Mouse (Mus musculus): Measurements from ENCODE around the gene Pacsin1.

Pacsin1 gene

GRCm38 (mm10) chr17:27655089-27656010 lies at the start of gene Pacsin1:
Gene Pacsin1 (plus strand): TSS chr17:27655509.
- in situ Hi-C loops (cut with MboI; ENCODE audit: low pct_unique_long_range_greater_than_20kb in 1 of 2, low sequenced_read_pairs in 2 of 2, unreplicated experiment in 1 of 2), result no loop called here

GRCm38 (mm10) chr17:27609576-27609975 lies 45.7 kb upstream of the Pacsin1 start:
- in situ Hi-C loops (cut with MboI; ENCODE audit: low pct_unique_long_range_greater_than_20kb in 1 of 2, low sequenced_read_pairs in 2 of 2, unreplicated experiment in 1 of 2), result no loop called here

GRCm38 (mm10) chr17:27610679-27611518 lies 44.4 kb upstream of the Pacsin1 start:
- in situ Hi-C loops (cut with MboI; ENCODE audit: low pct_unique_long_range_greater_than_20kb in 1 of 2, low sequenced_read_pairs in 2 of 2, unreplicated experiment in 1 of 2), result no loop called here

GRCm38 (mm10) chr17:27611519-27611884 lies 43.8 kb upstream of the Pacsin1 start:
- in situ Hi-C loops (cut with MboI; ENCODE audit: low pct_unique_long_range_greater_than_20kb in 1 of 2, low sequenced_read_pairs in 2 of 2, unreplicated experiment in 1 of 2), result no loop called here

GRCm38 (mm10) chr17:27611994-27612393 lies 43.3 kb upstream of the Pacsin1 start:
- in situ Hi-C loops (cut with MboI; ENCODE audit: low pct_unique_long_range_greater_than_20kb in 1 of 2, low sequenced_read_pairs in 2 of 2, unreplicated experiment in 1 of 2), result no loop called here

GRCm38 (mm10) chr17:27613016-27613415 lies 42.3 kb upstream of the Pacsin1 start:
- in situ Hi-C loops (cut with MboI; ENCODE audit: low pct_unique_long_range_greater_than_20kb in 1 of 2, low sequenced_read_pairs in 2 of 2, unreplicated experiment in 1 of 2), result no loop called here

- in situ Hi-C loops (cut with MboI; ENCODE audit: low pct_unique_long_range_greater_than_20kb in 1 of 2, low sequenced_read_pairs in 2 of 2, unreplicated experiment in 1 of 2), result no loop called here
These were observed 39.9 kb upstream of the Pacsin1 start for GRCm38 (mm10) chr17:27615388-27615787.

- in situ Hi-C loops (cut with MboI; ENCODE audit: low pct_unique_long_range_greater_than_20kb in 1 of 2, low sequenced_read_pairs in 2 of 2, unreplicated experiment in 1 of 2), result no loop called here
These were observed 34.1 kb upstream of the Pacsin1 start for GRCm38 (mm10) chr17:27621161-27621560.

- in situ Hi-C loops (cut with MboI; ENCODE audit: low pct_unique_long_range_greater_than_20kb in 1 of 2, low sequenced_read_pairs in 2 of 2, unreplicated experiment in 1 of 2), result no loop called here
These were observed 33.4 kb upstream of the Pacsin1 start for GRCm38 (mm10) chr17:27621705-27622531.

- in situ Hi-C loops (cut with MboI; ENCODE audit: low pct_unique_long_range_greater_than_20kb in 1 of 2, low sequenced_read_pairs in 2 of 2, unreplicated experiment in 1 of 2), result no loop called here
These were observed 32.5 kb upstream of the Pacsin1 start for GRCm38 (mm10) chr17:27622611-27623359.

GRCm38 (mm10) chr17:27623360-27624326 lies 31.7 kb upstream of the Pacsin1 start, which contains the start of gene Nudt3:
Gene Nudt3 (minus strand): TSS chr17:27623495.
- in situ Hi-C loops (cut with MboI; ENCODE audit: low pct_unique_long_range_greater_than_20kb in 1 of 2, low sequenced_read_pairs in 2 of 2, unreplicated experiment in 1 of 2), result no loop called here

GRCm38 (mm10) chr17:27625455-27626251 lies 29.7 kb upstream of the Pacsin1 start:
- in situ Hi-C loops (cut with MboI; ENCODE audit: low pct_unique_long_range_greater_than_20kb in 1 of 2, low sequenced_read_pairs in 2 of 2, unreplicated experiment in 1 of 2), result no loop called here

- in situ Hi-C loops (cut with MboI; ENCODE audit: low pct_unique_long_range_greater_than_20kb in 1 of 2, low sequenced_read_pairs in 2 of 2, unreplicated experiment in 1 of 2), result no loop called here
These were observed 28.6 kb upstream of the Pacsin1 start for GRCm38 (mm10) chr17:27626681-27627080.

- in situ Hi-C loops (cut with MboI; ENCODE audit: low pct_unique_long_range_greater_than_20kb in 1 of 2, low sequenced_read_pairs in 2 of 2, unreplicated experiment in 1 of 2), result no loop called here
These were observed 27.9 kb upstream of the Pacsin1 start for GRCm38 (mm10) chr17:27627451-27627850.

GRCm38 (mm10) chr17:27628376-27628775 lies 26.9 kb upstream of the Pacsin1 start:
- in situ Hi-C loops (cut with MboI; ENCODE audit: low pct_unique_long_range_greater_than_20kb in 1 of 2, low sequenced_read_pairs in 2 of 2, unreplicated experiment in 1 of 2), result no loop called here
